Mouse (Mus musculus): ENCODE data around the gene Sept1.

Sept1 gene

GRCm38 (mm10) chr7:127195544-127196295 is 37.2 kb downstream of the Sept1 start, which contains the start of gene Cd2bp2:
TSS of gene Cd2bp2 (minus strand) at chr7:127196050.
- in situ Hi-C loops (cut with MboI; ENCODE audit: low sequenced_read_pairs) = no loop called here

- in situ Hi-C loops (cut with MboI; ENCODE audit: low sequenced_read_pairs) = no loop called here
These were observed 38.3 kb downstream of the Sept1 start for GRCm38 (mm10) chr7:127194633-127195029.

GRCm38 (mm10) chr7:127194011-127194632 is 38.8 kb downstream of the Sept1 start:
- in situ Hi-C loops (cut with MboI; ENCODE audit: low sequenced_read_pairs) = no loop called here

- in situ Hi-C loops (cut with MboI; ENCODE audit: low sequenced_read_pairs) = no loop called here
These were observed 39.9 kb downstream of the Sept1 start for GRCm38 (mm10) chr7:127192989-127193388.

GRCm38 (mm10) chr7:127190672-127191071 is 42.3 kb downstream of the Sept1 start:
- in situ Hi-C loops (cut with MboI; ENCODE audit: low sequenced_read_pairs) = no loop called here

- in situ Hi-C loops (cut with MboI; ENCODE audit: low sequenced_read_pairs) = loop anchor here (5.0 to 10.0 kb wide), 2 partner anchors 61 to 494 kb away; partner anchors contain the start of genes Bola2 and Slx1b
These were observed 44.3 kb downstream of the Sept1 start for GRCm38 (mm10) chr7:127188305-127189276.

- in situ Hi-C loops (cut with MboI; ENCODE audit: low sequenced_read_pairs) = loop anchor here (5.0 to 10.0 kb wide), 2 partner anchors 60 to 493 kb away; partner anchors contain the start of genes Bola2 and Slx1b
These were observed 45.6 kb downstream of the Sept1 start for GRCm38 (mm10) chr7:127187351-127187750.

- in situ Hi-C loops (cut with MboI; ENCODE audit: low sequenced_read_pairs) = loop anchor here (5.0 to 10.0 kb wide), 2 partner anchors 58 to 491 kb away; partner anchors contain the start of genes Bola2 and Slx1b
These were observed 47.3 kb downstream of the Sept1 start for GRCm38 (mm10) chr7:127185601-127186000.

- in situ Hi-C loops (cut with MboI; ENCODE audit: low sequenced_read_pairs) = loop anchor here (5.0 to 10.0 kb wide), 2 partner anchors 57 to 490 kb away; partner anchors contain the start of genes Bola2 and Slx1b
These were observed 48.2 kb downstream of the Sept1 start for GRCm38 (mm10) chr7:127184720-127185119.

GRCm38 (mm10) chr7:127183828-127184227 is 49.1 kb downstream of the Sept1 start:
- in situ Hi-C loops (cut with MboI; ENCODE audit: low sequenced_read_pairs) = loop anchor here (10.0 kb wide), 1 partner anchor 489 kb away; the partner anchor contains the start of genes Bola2 and Slx1b

- in situ Hi-C loops (cut with MboI; ENCODE audit: low sequenced_read_pairs) = loop anchor here (10.0 kb wide), 1 partner anchor 489 kb away; the partner anchor contains the start of genes Bola2 and Slx1b
These were observed 49.6 kb downstream of the Sept1 start for GRCm38 (mm10) chr7:127183345-127183744.

- in situ Hi-C loops (cut with MboI; ENCODE audit: low sequenced_read_pairs) = loop anchor here (10.0 kb wide), 1 partner anchor 487 kb away; the partner anchor contains the start of genes Bola2 and Slx1b
These were observed 51.2 kb downstream of the Sept1 start for GRCm38 (mm10) chr7:127181724-127182123.

GRCm38 (mm10) chr7:127180783-127181182 is 52.1 kb downstream of the Sept1 start:
- in situ Hi-C loops (cut with MboI; ENCODE audit: low sequenced_read_pairs) = loop anchor here (10.0 kb wide), 1 partner anchor 486 kb away; the partner anchor contains the start of genes Bola2 and Slx1b

- in situ Hi-C loops (cut with MboI; ENCODE audit: low sequenced_read_pairs) = no loop called here
These were observed 56.0 kb downstream of the Sept1 start for GRCm38 (mm10) chr7:127176937-127177336.

- in situ Hi-C loops (cut with MboI; ENCODE audit: low sequenced_read_pairs) = no loop called here
These were observed 66.4 kb downstream of the Sept1 start for GRCm38 (mm10) chr7:127166501-127166900.

GRCm38 (mm10) chr7:127165607-127166493 is 67.1 kb downstream of the Sept1 start:
- in situ Hi-C loops (cut with MboI; ENCODE audit: low sequenced_read_pairs) = no loop called here
